Mouse (Mus musculus) large intestine, adult 2 months (tissue): Measurements from ENCODE around the gene Usp31. TPM values are rescaled to one million over a fixed set of nuclear protein-coding genes. Genes with fewer than 3 reads are reported as not detected.

Experiments
- DNase-seq: peaks from one replicate; pipeline ENCODE4 v3.0.0-alpha.2; 2012; ENCODE audit warnings: low read depth, low spot score
- WGBS: fragments of 180-500 bp; shearing (Covaris S2); methylation state at CpG from one replicate; pipeline ENCODE4 v1.1.7; 2018; 5-methylcytosine and 5-hydroxymethylcytosine counted together
- polyA plus RNA-seq: library from polyadenylated mRNA; depleted of rRNA; stranded (reverse); fragments of >200 nt; gene quantifications from 2 replicates; pipeline ENCODE4 v1.2.3, GENCODE M21; 2012; rRNA removed

Gene Usp31
- polyA plus RNA-seq = 1.1 and 1.6 TPM in 2 replicates

- WGBS = under 1% methylated on average over 78 of the region's 82 CpGs
- peak; percentile 78 for DNase-seq
Measured at GRCm38 (mm10) chr7:121707073-121707667, at the start of gene Usp31. TSS of gene Usp31 (minus strand) at chr7:121707253.

- WGBS = 27% methylated on average over 8 of the region's 8 CpGs
- no peak for DNase-seq
Measured at GRCm38 (mm10) chr7:121754748-121755147, 47.7 kb upstream of the Usp31 start.

- 65% methylated on average over 5 of the region's 5 CpGs for WGBS
- DNase-seq = no peak
Measured at GRCm38 (mm10) chr7:121750244-121750643, 43.2 kb upstream of the Usp31 start.

GRCm38 (mm10) chr7:121737511-121738415, 30.7 kb upstream of the Usp31 start:
- DNase-seq = no peak
- 53% methylated on average over 29 of the region's 29 CpGs for whole genome bisulfite sequencing

GRCm38 (mm10) chr7:121734171-121734831, 27.2 kb upstream of the Usp31 start, which contains the start of gene Scnn1g:
TSS of gene Scnn1g (plus strand) at chr7:121734479.
- WGBS = 1% methylated on average over 38 of the region's 38 CpGs
- peak; percentile 54 for DNase-seq

GRCm38 (mm10) chr7:121730225-121730624, 23.2 kb upstream of the Usp31 start:
- no peak for DNase-seq
- WGBS = 17% methylated on average over 5 of the region's 5 CpGs

- no peak for DNase-seq
- WGBS = 54% methylated on average over 7 of the region's 7 CpGs
Measured at GRCm38 (mm10) chr7:121717031-121717430, 10.0 kb upstream of the Usp31 start.

GRCm38 (mm10) chr7:121711171-121711570, 4.1 kb upstream of the Usp31 start:
- 49% methylated on average over 2 of the region's 2 CpGs for WGBS
- DNase-seq = no peak

- 2% methylated on average over 77 of the region's 77 CpGs for WGBS
- DNase-seq = no peak
Measured at GRCm38 (mm10) chr7:121706411-121707072, 511 bp downstream of the Usp31 start.

GRCm38 (mm10) chr7:121705051-121705450, 2.0 kb downstream of the Usp31 start:
- DNase-seq = no peak
- WGBS = 97% methylated on average over 2 of the region's 2 CpGs

GRCm38 (mm10) chr7:121701983-121702382, 5.1 kb downstream of the Usp31 start:
- WGBS = 79% methylated on average over 6 of the region's 6 CpGs

GRCm38 (mm10) chr7:121700480-121700879, 6.6 kb downstream of the Usp31 start:
- WGBS = 88% methylated on average over 3 of the region's 3 CpGs
- DNase-seq = no peak

More at GRCm38 (mm10) chr7:121701983-121702382, 5.1 kb downstream of the Usp31 start:
- no peak for DNase-seq

- no peak for DNase-seq
Measured at GRCm38 (mm10) chr7:121699218-121699617, 7.8 kb downstream of the Usp31 start.

GRCm38 (mm10) chr7:121697574-121697973, 9.5 kb downstream of the Usp31 start:
- 57% methylated on average over 1 of the region's 1 CpGs for WGBS
- DNase-seq = no peak

- DNase-seq = no peak
Measured at GRCm38 (mm10) chr7:121697170-121697569, 9.9 kb downstream of the Usp31 start.

- 24% methylated on average over 2 of the region's 2 CpGs for WGBS
- peak; percentile 50 for DNase-seq
Measured at GRCm38 (mm10) chr7:121691803-121692202, 15.2 kb downstream of the Usp31 start.

- no peak for DNase-seq
Measured at GRCm38 (mm10) chr7:121689338-121689737, 17.7 kb downstream of the Usp31 start.

- no peak for DNase-seq
- WGBS = 90% methylated on average over 5 of the region's 5 CpGs
Measured at GRCm38 (mm10) chr7:121685140-121685984, 21.7 kb downstream of the Usp31 start.

GRCm38 (mm10) chr7:121681191-121681590, 25.9 kb downstream of the Usp31 start:
- DNase-seq = no peak
